Mouse (Mus musculus) lung, postnatal 10 days (tissue): ENCODE measurements around the gene P3h3.
"Not testable (repeated sequence)": the region's sequence is repeated elsewhere in the genome, so short reads cannot be mapped to it uniquely, and the experiment has no call there.

Source experiments
- DNase-seq: peaks from one replicate; pipeline ENCODE4 v3.0.0; 2021

Gene P3h3

DNA sequence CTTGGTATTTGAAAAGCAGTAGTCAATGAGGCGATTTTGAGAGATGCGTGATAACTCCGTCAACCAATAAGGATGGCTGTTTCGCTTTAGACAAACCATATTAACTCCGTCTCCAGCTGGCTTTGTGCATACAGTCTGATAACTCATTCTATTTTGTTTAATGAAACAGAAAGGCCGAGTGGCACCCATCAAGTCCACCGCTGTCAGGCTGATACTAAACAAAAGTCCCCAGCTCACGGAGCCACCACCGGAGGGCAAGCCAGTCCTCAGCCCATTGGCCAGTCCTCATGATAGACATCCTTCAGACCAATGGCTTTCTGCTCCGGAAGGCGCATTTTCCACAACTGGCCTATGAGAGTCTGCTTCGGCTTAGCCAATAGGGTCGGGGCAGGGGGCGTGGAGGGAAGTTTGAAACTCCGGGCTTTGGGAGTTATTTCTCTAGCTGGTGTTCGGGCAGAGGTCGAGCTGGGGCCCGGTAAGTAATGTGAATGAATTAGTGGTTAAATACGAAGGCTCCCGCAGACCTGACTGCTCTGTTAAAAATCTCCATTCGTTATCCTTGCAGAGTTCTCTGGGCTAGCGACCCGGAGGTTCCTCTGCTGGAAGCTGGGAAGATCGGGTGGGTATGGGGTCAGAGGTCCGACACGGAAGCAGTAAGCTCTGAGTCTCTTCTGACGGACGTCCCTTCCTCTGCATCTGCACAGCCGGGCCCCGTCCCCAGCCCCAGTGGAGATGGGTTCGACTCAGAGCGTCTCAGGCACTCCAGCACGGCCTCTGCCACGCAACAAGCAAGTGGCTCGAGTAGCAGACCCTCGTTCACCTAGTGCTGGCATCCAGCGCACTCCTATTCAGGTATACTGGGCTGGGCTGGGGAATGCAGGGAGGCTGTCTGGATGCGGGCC is 27.5 kb downstream of the P3h3 start:
- DNase-seq, result peak; percentile 96

DNA sequence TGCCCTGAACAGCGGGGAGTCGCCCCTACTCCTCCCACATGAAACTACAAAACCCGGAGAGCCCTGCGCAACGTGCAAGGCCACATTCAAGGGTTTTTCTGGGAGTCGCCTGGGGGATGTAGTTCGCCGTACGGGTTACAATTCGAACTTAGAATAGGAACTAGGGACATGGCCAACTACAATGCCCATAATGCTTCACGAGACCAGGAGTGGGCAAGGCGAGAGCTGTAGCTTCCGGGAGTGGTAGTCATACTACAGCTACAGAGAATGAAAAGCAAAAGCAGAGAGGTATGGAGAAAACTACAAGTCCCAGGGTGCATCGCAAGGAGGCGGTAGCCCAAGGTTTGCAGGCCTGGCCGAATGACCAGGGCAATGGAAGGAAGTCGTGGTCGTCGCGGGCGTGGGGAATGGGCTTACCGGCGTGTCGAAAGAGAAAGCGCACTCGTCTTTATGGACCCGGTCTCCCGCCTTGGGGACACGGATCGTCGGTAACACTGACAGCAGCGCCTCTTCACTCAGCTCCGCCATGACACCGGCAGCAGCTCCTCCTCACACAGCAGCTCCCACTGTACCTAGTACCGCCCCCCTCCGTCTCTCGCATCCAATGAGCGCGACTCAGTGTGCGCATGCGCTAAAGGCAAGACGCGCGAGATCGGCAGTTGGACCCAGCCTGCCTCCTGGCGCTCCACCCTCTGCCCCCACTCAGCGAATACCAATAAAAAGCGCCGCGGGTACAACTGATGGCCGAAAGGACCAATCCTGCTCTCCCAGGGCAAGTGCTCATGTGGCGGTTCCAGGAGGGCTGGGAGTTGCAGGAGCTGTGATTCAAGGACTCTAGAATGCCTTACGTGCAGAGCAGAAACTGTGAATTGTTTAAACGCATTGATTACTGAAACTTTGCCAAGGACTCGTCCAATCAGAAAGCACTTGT is 28.4 kb downstream of the P3h3 start, which contains the start of the genes Usp5 and Cdca3:
Gene Usp5 (minus strand): TSS at position 617 of the 931 bp plus-strand sequence.
Gene Cdca3 (plus strand): TSS at position 680 of the 931 bp plus-strand sequence.
- DNase-seq, result peak; percentile 100

DNA sequence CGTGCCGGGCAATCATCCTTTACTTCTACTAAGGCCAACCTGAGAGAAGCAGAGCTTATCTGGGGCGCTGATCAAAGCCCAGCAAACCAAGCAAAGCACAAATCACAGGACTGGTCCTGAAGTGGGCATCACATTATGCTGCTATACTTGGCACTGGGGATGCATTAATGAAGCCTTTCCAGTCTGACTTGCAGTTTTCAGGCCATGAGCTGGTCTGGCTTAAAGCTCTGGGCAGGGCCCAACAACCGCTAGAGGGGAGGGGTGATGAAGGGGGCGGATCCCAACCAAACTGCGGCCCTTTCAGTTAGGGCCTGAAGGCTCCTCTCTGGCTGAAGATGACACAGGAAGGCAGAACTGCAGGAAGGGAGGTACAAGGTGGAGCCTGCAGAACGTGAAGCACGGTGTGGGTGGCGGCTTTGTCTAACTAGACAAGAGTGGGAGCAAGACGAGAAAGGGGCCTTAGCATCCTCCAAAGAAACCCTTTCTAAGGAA is 29.4 kb downstream of the P3h3 start:
- peak; percentile 76 for DNase-seq

DNA sequence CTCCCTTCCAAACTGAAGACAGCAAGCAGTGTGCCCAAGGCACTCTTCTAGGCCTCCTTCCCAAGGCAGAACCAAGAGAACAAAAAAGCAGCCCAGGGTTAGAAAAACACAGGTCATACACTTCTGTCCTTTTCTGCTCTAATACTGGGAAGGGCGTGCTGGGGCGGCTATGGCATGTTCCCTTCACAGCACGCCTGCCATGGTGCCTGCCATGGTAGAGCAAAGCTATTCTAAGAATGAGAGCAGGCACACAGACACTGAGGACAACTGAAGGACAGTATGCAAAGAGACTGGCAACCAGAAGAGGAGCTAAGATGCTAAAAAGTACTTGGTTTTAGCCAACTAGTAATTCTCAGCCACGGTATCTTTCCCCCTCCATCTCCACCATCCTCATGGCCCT is 35.5 kb downstream of the P3h3 start:
- DNase-seq, result no peak

DNA sequence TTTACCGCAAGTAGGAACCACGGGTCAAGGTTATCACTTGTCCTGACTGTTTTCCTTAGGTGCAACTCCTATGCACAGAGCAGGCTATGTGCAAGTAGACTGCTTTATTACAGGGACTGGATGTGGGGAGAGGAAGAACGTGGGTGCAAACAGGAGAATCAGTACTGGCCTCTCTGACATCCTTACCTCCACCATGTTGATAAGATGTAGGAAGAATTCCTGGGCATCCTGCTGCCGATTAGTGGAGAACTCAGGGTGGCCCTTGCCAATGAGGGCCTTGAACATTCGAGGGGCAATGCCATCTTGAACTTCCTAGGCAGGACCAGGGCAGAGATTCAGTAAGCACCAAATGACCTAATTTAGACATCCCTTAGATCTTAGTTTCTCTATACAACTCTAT is 36.7 kb downstream of the P3h3 start:
- DNase-seq, result no peak

DNA sequence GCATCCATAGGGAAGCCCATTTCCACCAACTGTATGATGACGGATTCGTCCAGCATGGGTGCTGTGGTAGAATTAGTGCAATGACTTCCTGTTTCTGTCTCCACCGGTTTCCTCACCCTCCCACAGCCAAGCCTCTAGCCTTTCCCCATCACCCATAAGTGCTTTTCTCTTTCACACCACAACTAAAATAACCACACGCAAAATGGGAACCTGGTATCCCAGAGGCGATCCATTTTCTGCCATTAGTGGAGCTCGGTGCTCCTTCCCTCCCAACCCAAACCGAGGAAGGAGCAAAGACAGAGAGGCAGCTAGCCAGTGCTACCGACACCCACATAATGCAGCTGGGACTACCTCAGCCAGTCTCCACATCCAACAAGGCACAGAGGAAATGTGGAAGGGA is 39.6 kb downstream of the P3h3 start:
- DNase-seq, result no peak

DNA sequence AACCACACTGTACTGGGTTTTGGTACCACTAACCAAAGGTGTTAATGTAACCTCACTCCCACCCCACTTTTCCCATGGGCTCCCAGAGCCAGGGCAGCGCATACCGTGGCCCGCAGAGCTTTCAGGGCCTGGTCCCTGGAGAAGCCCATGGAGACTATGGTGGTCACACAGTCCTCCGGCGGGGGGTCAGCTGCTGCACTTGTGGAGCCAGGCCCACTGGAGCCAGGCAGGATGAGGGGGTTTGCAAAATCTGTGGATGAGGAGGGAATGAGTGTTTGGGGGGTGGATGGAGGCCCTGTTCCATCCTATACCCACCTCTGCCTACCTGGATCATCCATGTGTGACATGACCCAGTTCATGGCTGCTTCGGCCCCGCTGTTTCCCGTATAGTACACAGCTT is 40.0 kb downstream of the P3h3 start:
- no peak for DNase-seq

DNA sequence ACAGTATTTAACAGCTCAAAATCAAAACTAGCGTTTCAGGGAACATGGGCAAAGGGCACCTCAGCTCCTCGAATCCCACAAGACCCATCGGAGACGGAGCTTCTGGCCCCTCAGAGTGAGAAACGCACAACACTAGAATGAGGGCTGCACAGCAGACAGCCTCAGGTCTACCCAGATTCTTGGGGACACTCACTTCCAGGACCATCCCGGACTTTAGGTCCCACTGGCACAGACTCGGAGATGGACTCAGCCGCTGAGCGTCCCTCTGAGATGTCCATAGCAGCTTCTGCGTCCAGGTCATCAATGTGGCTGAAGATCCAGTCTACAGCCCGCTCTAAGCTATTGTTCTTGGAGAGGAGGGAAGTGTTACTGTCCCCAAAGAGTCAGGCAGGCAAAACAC is 40.4 kb downstream of the P3h3 start:
- DNase-seq, result no peak

DNA sequence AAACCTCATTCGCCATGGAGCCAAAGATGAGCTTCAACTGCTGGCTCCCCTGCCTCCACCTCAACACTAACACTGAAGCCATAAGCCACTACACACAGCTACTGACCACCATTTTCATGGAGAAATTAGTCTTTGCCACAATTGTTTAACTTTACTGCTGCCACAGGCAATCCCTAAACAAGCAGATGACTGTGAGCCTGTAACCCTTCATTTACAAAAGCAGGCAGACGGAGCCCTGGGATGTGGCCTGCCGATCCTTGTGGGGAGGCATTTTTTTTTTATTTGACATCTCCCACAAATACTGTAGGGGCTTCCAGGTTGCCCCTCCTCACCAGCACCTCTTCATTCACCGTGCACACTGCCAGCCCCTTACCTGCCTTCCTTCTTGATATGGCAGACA is 40.9 kb downstream of the P3h3 start:
- no peak for DNase-seq

DNA sequence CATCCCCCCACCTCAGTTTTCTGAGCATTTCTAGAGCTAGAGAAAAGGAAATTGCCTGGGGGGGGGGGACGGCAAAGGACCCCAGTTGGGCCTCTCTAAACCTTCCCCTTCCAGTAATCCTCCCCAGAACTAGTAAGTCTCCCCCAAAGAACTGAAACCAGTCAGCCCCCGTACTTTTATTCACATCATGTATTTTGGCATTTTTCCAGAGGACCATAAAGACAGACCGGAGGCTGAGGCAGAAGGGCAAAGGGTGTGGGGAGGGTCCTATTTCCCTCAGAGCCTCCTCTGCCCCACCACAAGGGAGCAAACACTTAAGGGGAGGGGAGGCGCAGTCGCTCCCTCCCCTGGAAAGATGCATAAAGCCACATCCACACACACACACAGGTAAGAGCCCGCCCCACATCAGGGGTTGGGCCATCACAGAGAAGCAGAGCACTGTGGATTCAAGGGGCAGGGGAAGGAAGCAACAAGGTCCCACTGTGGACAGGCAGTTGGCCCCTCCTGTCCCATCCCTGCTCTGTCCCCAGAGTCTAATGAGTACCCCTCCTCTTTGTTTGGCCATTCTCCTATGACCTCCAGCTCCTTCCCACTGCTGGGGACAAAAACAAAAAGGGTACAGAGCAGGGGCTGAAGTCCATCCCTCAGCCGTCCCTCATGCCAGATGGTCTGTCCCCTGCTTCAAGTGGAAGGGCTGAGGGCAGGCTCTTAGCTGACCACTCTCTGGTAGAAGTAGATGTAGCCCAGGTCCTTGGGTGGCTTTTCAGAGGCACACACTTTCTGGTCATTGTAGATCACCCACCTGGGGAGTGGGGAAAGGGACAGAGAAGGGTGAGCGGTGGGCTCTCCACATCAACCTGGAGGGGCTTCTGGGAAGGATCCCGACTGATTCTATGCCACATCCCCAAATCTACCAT is 42.4 kb downstream of the P3h3 start:
- DNase-seq, result no peak

DNA sequence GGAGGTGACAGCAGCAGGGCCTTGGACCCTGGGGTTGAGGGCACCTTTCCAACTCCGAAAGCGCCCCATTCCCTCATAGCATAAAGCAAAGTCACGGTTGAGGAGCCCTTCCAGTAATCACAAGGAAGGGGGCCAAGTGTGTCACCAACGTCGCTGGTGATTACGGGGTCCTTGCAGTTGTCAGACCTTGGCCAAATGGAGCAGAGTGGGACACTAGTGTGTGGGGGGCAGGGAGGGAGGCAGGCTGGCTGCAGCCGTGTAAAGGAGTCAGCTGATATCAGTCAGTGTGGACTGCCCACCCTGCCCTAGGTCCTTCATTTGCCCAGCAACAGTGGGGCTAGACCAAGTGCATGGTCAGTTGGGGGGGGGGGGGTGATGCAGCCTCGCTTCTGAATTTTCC is 43.1 kb downstream of the P3h3 start:
- peak; percentile 40 for DNase-seq

DNA sequence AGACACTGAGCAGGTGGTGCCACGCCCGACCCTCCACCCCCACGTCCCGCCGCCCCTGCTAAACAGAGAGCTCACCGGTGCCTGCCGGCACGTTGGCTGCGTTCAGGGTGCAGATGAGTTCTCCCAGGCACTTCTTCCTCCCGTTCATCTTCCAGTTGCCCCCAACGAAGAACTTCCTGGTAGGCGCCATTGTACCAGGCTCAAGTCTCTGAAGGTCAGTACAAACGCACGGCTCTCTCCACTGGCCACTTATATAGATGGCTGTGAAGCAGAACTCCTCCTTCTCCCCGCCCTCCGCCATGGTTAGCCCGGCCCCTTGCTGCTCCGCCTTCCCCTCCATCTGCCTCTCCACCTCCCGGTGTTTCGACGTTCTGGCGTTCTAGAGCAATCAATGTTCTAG is 43.6 kb downstream of the P3h3 start, which contains the start of gene Tpi1:
Gene Tpi1 (minus strand): TSS at position 364 of the 400 bp plus-strand sequence.
- peak; percentile 96 for DNase-seq

DNA sequence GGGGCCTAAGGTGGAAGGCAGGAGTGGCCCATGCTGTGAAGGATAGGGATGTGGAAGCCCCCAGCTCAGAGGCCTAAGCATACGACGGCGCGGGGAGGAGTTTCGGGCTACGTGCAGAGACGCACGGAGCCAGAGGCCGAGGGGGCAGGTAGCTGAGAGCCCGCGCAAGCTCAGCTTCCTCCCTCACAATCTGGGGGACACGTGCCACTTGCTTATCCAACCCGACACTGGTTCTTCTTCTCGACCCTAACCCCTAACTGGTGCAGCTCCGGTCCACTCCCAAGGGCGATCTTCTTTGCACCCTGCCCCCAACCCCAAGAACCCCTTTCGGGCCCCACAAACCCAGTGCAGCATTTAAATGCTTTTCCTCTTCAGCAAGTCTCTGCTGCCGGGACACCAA is 44.1 kb downstream of the P3h3 start:
- DNase-seq, result peak; percentile 69

DNA sequence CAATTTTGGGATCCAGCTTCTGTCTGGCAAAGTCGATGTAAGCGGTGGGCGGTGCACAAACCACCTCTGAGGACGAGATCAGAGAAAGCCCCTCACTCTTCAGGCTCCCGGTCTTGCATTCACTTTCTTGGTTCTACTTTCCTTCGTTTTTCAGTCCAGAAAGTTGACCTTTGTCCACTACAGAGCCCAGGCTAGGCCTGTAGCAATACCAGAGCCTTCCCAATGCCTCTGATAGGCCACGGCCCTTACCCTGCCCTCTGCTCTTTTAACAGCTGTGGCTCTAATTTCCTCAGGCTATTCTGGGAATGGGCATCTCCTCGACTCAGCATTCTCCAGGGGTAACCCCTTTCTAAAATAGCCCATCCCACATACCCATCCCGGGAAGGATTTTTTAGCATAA is 44.7 kb downstream of the P3h3 start:
- no peak for DNase-seq

DNA sequence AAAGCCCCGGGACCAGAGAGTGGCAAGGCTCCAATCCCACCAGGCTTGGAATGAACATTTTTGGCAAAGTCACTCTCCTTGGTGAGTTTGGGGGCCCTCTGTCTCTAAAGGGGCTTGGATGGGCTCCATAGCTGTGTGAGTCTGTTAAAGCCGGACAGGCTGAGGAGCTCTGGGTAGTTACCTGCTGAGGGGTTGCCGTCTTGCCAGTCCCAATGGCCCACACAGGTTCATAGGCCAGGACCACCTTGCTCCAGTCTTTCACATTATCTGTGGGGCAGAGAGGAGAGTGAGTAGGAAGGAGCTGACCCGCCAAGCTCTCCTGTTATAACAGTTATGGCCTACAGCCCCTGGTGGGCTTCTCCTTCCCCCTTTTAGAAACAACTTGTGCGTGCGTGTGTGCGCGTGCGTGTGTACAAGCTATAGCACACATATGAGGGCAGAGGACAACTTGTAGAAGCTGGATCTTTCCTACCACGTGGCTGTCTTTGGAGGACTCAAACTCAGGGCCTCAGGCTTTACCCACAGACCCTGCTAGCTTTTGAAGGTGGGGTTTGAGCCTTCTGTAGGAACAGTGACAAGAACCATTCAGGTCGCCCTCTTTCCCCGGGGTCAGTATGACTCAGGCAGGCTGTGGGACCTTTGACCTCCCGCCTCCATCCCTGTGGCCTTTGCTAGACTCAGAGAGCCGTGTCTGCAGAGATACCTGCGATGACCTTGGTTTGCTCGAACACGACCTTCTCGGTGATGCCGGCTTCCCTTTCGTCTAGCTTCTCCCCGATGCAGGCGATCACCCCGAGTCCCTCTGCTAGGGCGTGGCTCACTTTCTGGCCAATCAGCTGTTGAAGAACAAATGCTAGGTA is 45.6 kb downstream of the P3h3 start:
- DNase-seq, result no peak

DNA sequence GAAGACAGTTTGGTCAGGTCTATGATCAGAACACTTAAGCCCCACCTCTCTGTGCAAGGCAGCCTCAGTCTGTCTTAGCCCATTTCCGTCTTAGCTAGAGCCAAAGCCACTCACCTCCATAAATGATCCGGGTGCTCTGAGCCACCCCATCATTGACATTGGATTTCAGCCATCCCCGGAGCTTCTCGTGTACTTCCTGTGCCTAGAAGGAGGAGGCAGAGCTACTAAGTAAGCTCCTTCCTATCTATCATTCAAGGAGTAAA is 46.2 kb downstream of the P3h3 start:
- DNase-seq, result no peak

DNA sequence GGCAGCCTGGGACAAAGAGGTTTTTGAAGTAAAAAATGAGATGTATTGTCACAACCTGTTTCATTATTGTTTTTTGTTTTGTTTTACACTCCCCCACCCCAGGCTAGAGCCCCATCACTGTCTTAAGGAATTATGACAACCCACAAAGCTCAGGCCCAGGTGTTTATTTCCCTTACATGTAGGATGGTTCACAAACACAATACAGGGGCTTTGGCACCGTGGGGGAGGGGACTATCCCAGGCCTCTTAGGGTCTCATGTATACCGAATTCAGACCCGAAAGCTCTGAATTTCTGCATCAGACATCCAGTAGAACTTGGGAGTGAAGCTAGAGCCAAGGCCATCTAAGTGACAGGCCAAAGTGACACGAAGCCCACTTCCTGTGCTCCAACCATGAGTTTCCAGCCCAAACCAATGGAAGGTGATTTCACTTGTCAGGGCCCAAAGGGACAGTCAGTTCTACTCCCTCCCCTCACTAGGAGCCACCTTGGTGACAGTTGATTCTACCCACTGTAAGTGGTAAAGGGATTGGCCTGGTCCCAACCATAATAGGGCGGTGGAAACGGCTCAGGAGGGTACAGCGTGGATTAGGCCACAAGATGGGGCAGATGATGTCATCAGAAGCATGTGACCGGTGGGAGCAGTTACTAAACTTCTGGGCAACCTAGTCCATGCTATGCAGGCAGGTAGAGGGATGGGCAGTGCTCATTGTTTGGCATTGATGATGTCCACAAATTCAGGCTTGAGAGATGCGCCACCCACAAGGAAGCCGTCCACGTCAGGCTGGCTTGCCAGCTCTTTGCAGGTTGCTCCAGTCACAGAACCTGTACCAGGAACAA is 46.8 kb downstream of the P3h3 start:
- not testable (repeated sequence) for DNase-seq

DNA sequence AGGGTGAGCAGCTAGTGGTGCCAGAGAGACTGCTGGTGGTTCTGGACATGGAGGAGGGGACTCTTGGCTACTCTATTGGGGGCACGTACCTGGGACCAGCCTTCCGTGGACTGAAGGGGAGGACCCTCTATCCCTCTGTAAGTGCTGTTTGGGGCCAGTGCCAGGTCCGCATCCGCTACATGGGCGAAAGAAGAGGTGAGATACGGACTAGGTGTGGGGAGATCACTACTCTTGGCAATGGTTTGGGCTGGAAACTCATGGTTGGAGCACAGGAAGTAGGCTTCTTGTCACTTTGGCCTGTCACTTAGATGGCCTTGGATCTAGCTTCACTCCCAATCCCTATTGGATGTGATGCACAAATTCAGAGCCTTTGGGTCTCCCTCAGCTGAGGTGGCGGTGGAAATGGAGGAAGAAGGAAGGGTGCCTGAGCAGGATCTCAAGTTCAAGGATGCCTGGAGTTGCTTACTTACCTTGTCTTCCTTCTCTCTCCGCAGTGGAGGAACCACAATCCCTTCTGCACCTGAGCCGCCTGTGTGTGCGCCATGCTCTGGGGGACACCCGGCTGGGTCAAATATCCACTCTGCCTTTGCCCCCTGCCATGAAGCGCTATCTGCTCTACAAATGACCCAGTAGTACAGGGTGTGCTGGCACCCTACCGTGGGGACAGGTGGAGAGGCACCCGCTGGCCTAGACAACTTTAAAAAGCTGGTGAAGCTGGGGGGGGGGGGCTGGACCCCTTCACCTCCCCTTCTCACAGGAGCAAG is 47.6 kb downstream of the P3h3 start:
- no peak for DNase-seq

DNA sequence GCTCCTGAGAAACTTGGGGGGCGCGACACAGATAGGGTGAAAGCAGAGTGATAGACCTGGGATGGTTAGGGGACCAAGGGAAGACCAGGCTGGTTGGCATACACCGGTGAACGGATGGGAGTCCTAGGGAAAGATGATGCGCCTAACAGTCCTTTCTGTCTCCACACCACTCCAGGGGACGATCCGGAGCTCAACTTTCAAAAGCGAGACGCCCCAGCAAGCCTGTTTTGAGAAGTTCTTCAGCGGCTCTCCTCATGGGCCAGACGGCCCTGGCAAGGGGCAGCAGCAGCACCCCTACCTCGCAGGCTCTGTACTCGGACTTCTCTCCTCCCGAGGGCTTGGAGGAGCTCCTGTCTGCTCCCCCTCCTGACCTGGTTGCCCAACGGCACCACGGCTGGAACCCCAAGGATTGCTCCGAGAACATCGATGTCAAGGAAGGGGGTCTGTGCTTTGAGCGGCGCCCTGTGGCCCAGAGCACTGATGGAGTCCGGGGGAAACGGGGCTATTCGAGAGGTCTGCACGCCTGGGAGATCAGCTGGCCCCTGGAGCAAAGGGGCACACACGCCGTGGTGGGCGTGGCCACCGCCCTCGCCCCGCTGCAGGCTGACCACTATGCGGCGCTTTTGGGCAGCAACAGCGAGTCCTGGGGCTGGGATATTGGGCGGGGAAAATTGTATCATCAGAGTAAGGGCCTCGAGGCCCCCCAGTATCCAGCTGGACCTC is 48.3 kb downstream of the P3h3 start:
- DNase-seq, result peak; percentile 93
